Mouse (Mus musculus) limb, embryonic 11.5 days (tissue): Measurements from ENCODE around the gene Ccdc34. TPM values are rescaled to one million over a fixed set of nuclear protein-coding genes. Genes with fewer than 3 reads are reported as not detected.
A peak's percentile ranks its signal among the peaks of the same experiment; 100 is the strongest.

Source experiments
- ATAC-seq: fragments of 200-750 bp; cut with Nextera tagmentation; 2 replicates; pipeline ENCODE4 v1.8.0; 2017; ENCODE audit warnings: low read depth; ENCODE audit not compliant: insufficient number of reproducible peaks, low FRiP score, low TSS enrichment
- DNase-seq: peaks from one replicate; pipeline ENCODE4 v3.0.0-alpha.2; 2015; ENCODE audit warnings: low spot score
- H3K27ac ChIP-seq: fragments of 300-500 bp; sonication (generic); replicated peaks from 2 replicates; pipeline ENCODE4 v1.5.1; 2014; ENCODE audit warnings: low read depth, mild to moderate bottlenecking, low read length
- H3K27me3 ChIP-seq: fragments of 300-500 bp; sonication (generic); 2 replicates; pipeline ENCODE4 v1.6.1; 2014; ENCODE audit warnings: mild to moderate bottlenecking, low read length, mixed read lengths; ENCODE audit not compliant: control insufficient read depth, insufficient read depth
- H3K36me3 ChIP-seq: fragments of 300-500 bp; sonication (generic); 2 replicates; pipeline ENCODE4 v1.6.1; 2014; ENCODE audit warnings: mild to moderate bottlenecking, low read length, moderate library complexity, mixed read lengths; ENCODE audit not compliant: control insufficient read depth, insufficient read depth
- H3K4me1 ChIP-seq: fragments of 300-500 bp; sonication (generic); 2 replicates; pipeline ENCODE4 v1.6.1; 2014; ENCODE audit warnings: low read length, mixed read lengths; ENCODE audit not compliant: control insufficient read depth, insufficient read depth
- H3K4me2 ChIP-seq: fragments of 300-500 bp; sonication (generic); 2 replicates; pipeline ENCODE4 v1.6.1; 2014; ENCODE audit warnings: low read depth, mild to moderate bottlenecking, moderate library complexity; ENCODE audit not compliant: severe bottlenecking
- H3K4me3 ChIP-seq: fragments of 300-500 bp; sonication (generic); 2 replicates; pipeline ENCODE4 v1.5.1; 2014; ENCODE audit warnings: low read depth, low read length
- H3K9ac ChIP-seq: fragments of 300-500 bp; sonication (generic); 2 replicates; pipeline ENCODE4 v1.6.1; 2014; ENCODE audit warnings: mild to moderate bottlenecking, low read length
- H3K9me3 ChIP-seq: fragments of 300-500 bp; sonication (generic); 2 replicates; pipeline ENCODE4 v1.6.1; 2016; ENCODE audit warnings: low read length; ENCODE audit not compliant: control insufficient read depth
- WGBS: fragments of 180-500 bp; shearing (Covaris S2); extraction: QIAGEN DNeasy Blood & Tissue Kit; methylation state at CpG from one replicate; pipeline ENCODE4 v1.1.7; 2014; 5-methylcytosine and 5-hydroxymethylcytosine counted together
- polyA plus RNA-seq: library from polyadenylated mRNA; unstranded; fragments of >200 nt; fragmentation: Nextera tagmentation; extraction: Ambion mirVana; gene quantifications from 2 replicates; pipeline ENCODE4 v1.2.1, GENCODE M21; 2014

Gene Ccdc34
- polyA plus RNA-seq, 1 experiment from 2014 or later, result 68.8 TPM

- no peak for DNase-seq
- 83% methylated on average over 4 of the region's 4 CpGs for WGBS
- Histone ChIP-seq H3K9ac (no peak overlapping the region), H3K4me3 (no peak overlapping the region), H3K27me3 (no peaks in the 10 kb centered on the region), H3K27ac (no peak overlapping the region), H3K36me3 (no peaks in the 10 kb centered on the region), H3K4me2 (no peak overlapping the region), H3K9me3 (no peaks in the 10 kb centered on the region), H3K4me1 (0 out of 2 replicates have a peak, but pooled peaks cover 2% of the 10 kb centered on the region)
- no peak for ATAC-seq
These were observed 147.4 kb downstream of the Ccdc34 start for GRCm38 (mm10) chr2:110165003-110165402.

- ATAC-seq (no peak), DNase-seq (no peak)
- WGBS, result 45% methylated on average over 4 of the region's 4 CpGs
- Histone ChIP-seq H3K9ac (no peak overlapping the region), H3K4me1 (0 out of 2 replicates have a peak, but pooled peaks cover 2% of the 10 kb centered on the region), H3K36me3 (no peaks in the 10 kb centered on the region), H3K4me2 (no peak overlapping the region), H3K27ac (no peak overlapping the region), H3K27me3 (no peaks in the 10 kb centered on the region), H3K9me3 (no peaks in the 10 kb centered on the region), H3K4me3 (no peak overlapping the region)
These were observed 150.1 kb downstream of the Ccdc34 start for GRCm38 (mm10) chr2:110167694-110168093.

DNA sequence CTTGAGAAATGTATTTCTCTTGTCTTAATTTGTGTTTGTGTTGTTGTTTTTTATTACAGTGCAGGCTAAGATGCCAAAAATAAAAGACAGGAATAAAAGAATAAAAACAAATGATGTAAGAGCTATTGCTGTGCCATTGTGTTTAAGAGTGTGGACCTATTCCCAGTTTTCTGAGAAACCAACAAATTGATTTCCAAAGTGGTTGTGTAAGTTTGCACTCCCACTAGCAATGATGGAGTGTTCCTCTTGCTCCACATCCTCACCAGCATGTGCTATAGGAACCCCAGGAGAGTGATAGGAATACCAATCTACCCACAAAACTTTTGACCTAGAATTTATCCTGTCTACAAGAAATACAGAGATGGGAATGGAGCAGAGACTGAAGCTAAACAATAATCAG is 150.7 kb downstream of the Ccdc34 start:
- ATAC-seq, result no peak
- 0 out of 2 replicates have a peak, but pooled peaks cover 2% of the 10 kb centered on the region for H3K4me1 ChIP-seq
- no peak overlapping the region for H3K27ac ChIP-seq
- DNase-seq, result no peak
- no peaks in the 10 kb centered on the region for H3K9me3 ChIP-seq
- no peak overlapping the region for H3K9ac ChIP-seq
- H3K4me2 ChIP-seq, result no peak overlapping the region
- H3K36me3 ChIP-seq, result no peaks in the 10 kb centered on the region
- no peak overlapping the region for H3K4me3 ChIP-seq
- no peaks in the 10 kb centered on the region for H3K27me3 ChIP-seq

GRCm38 (mm10) chr2:110172456-110172855 is 154.8 kb downstream of the Ccdc34 start:
- DNase-seq (no peak), ATAC-seq (no peak)
- 84% methylated on average over 7 of the region's 7 CpGs for WGBS
- Histone ChIP-seq H3K4me2 (no peak overlapping the region), H3K9me3 (no peaks in the 10 kb centered on the region), H3K27ac (no peak overlapping the region), H3K36me3 (no peaks in the 10 kb centered on the region), H3K27me3 (no peaks in the 10 kb centered on the region), H3K4me1 (peaks cover 11% of the 10 kb centered on the region), H3K9ac (no peak overlapping the region), H3K4me3 (no peak overlapping the region)

GRCm38 (mm10) chr2:110173818-110174247 is 156.2 kb downstream of the Ccdc34 start:
- H3K4me3 ChIP-seq, result no peak overlapping the region
- H3K4me2 ChIP-seq, result no peak overlapping the region
- no peak for ATAC-seq
- no peaks in the 10 kb centered on the region for H3K27me3 ChIP-seq
- H3K9me3 ChIP-seq, result no peaks in the 10 kb centered on the region
- no peak for DNase-seq
- no peak overlapping the region for H3K9ac ChIP-seq
- H3K27ac ChIP-seq, result no peak overlapping the region
- H3K36me3 ChIP-seq, result no peaks in the 10 kb centered on the region
- WGBS, result 73% methylated on average over 7 of the region's 7 CpGs
- H3K4me1 ChIP-seq, result peaks cover 14% of the 10 kb centered on the region

DNA sequence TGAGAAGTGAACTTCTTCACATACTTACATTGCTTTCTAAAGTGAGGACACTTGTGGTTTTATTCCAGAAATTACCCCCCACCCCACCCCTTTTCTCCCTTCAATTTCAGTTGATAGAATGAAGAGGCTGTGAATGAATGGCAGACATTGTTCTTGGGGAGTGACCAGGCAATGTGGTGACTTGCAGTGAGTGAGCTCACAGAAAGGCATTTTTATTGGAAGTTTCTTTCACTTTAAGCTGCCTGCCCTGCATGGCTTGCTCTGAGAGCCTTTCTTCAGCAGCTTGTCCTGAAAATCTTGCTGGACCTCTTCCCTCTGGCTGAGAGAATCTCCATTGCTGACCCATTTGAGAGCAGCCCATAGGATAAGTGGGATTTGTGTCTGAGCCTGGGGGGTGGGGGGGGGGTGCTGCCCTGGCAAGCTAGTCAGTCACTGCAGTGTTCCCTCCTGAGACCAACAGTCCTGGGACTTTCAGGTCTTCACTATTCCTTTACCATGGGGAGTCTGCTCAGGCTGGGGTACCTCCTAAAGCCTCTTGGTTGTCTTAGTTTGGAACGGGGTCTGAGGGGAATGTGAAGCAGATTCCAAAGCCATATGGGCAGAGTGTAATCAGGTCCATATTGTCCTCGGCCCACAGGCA is 159.3 kb downstream of the Ccdc34 start:
- peaks cover 23% of the 10 kb centered on the region for H3K4me1 ChIP-seq
- DNase-seq (no peak), ATAC-seq (0 out of 2 replicates have a peak, but pooled peaks have one; percentile 37)
- WGBS, result 17% methylated on average over 2 of the region's 2 CpGs
- no peak overlapping the region for H3K4me3 ChIP-seq
- H3K27me3 ChIP-seq, result no peaks in the 10 kb centered on the region
- peak overlapping the region; percentile 61 for H3K27ac ChIP-seq
- H3K4me2 ChIP-seq, result no peak overlapping the region
- no peaks in the 10 kb centered on the region for H3K36me3 ChIP-seq
- no peaks in the 10 kb centered on the region for H3K9me3 ChIP-seq
- no peak overlapping the region for H3K9ac ChIP-seq

DNA sequence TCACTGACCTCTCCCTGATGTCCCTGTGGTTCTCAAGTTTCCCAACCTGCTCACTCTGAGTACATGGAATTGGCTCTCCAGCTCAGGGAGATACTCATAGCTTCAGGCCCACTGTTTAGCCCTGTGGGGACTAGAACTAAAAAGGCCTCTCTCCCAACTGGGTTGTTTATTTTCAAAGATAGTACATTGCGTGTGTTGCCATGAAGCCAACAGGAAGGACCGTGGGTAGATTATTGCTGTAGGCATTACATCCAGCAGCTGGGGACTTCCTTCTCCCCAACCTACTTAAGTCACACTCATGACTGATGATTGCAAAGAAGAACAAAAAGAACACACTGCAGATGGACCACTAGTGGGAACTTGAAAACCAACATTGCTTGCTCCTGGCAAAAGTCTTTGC is 159.8 kb downstream of the Ccdc34 start:
- Histone ChIP-seq H3K27ac (peak overlapping the region; percentile 61), H3K4me3 (no peak overlapping the region), H3K4me2 (no peak overlapping the region), H3K9me3 (no peaks in the 10 kb centered on the region), H3K4me1 (peaks cover 23% of the 10 kb centered on the region), H3K36me3 (no peaks in the 10 kb centered on the region), H3K27me3 (no peaks in the 10 kb centered on the region), H3K9ac (no peak overlapping the region)
- no peak for ATAC-seq
- WGBS, result 91% methylated on average over 2 of the region's 2 CpGs
- DNase-seq, result no peak

- H3K27ac ChIP-seq, result no peak overlapping the region
- no peak for DNase-seq
- H3K36me3 ChIP-seq, result no peaks in the 10 kb centered on the region
- no peak for ATAC-seq
- H3K9ac ChIP-seq, result no peak overlapping the region
- H3K27me3 ChIP-seq, result no peaks in the 10 kb centered on the region
- WGBS, result 82% methylated on average over 7 of the region's 7 CpGs
- no peaks in the 10 kb centered on the region for H3K9me3 ChIP-seq
- no peak overlapping the region for H3K4me2 ChIP-seq
- peaks cover 23% of the 10 kb centered on the region for H3K4me1 ChIP-seq
- no peak overlapping the region for H3K4me3 ChIP-seq
These were observed 160.3 kb downstream of the Ccdc34 start for GRCm38 (mm10) chr2:110177879-110178278.
